Comparison of ENCODE assay signal across 16 mouse cellular contexts in the genomic region with DNA sequence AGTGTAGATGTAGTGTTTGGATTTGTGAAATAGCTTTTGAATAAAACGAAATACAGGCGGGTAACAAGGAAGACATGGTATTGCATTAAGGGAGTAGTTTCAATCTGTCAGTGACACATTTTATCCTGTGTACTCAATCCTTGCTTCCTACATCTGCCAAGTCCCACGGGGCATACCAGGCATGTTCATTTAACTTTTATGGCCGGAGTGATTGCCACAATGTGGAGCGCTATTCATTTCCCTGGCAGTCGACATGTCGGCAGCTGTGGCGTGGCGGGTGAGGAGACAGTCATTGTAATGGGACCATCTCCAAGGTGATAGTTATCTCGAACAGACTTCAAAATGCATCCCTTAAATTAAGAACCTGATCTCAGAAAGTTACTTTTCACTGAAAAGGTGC.
DNase-seq lines count a peak whose midpoint lies in the region; ATAC-seq and TF ChIP-seq lines count a peak whose summit lies in the region.
"Had no signal": no experiment of that assay in that cellular context is flagged by ENCODE, and none has a peak within 500 bp of the region (broad histone marks: within the 10 kb centered on the region; RNA-seq: fewer than 3 reads in every experiment).

No protein-coding gene starts in this region.

- no peak for TF ChIP-seq POLR2A in brain, embryonic 14.5 days (IDR thresholded peaks at IDR 0.05; ENCODE audit: borderline replicate concordance, extremely low read depth, insufficient read depth, insufficient read length, poor library complexity, severe bottlenecking)

- H3K27me3 ChIP-seq in hindbrain, embryonic 15.5 days, result no peaks in the 10 kb centered on the region
- H3K27me3 ChIP-seq in forebrain, embryonic 15.5 days, result no peaks in the 10 kb centered on the region
- H3K27me3 ChIP-seq in kidney, embryonic 14.5 days (ENCODE audit: control insufficient read depth, insufficient read depth, low read length), result no peaks in the 10 kb centered on the region
- H3K27me3 ChIP-seq: kidney, embryonic 15.5 days; midbrain, embryonic 12.5 days had no signal

- 0 out of 2 replicates have a peak, but pooled peaks have one; percentile 35 for ATAC-seq in hindbrain, embryonic 15.5 days (ENCODE audit: low FRiP score, low read depth)
- no peak for ATAC-seq in forebrain, embryonic 15.5 days (replicated peaks)
- no peak for ATAC-seq in kidney, embryonic 14.5 days (ENCODE audit: low FRiP score, low TSS enrichment)
- no peak for ATAC-seq in megakaryocyte-erythroid progenitor cell, adult 5-6 weeks (replicated peaks; ENCODE audit: low FRiP score, low TSS enrichment, poor library complexity, severe bottlenecking)

- peak; percentile 60 for DNase-seq in left cerebral cortex, postnatal 4 days
- no peak for DNase-seq in left cerebral cortex, adult 8-10 months (ENCODE audit: low spot score in 2 of 2)
- peak; percentile 37 for DNase-seq in brain, embryonic 14.5 days (ENCODE audit: low read depth)
- DNase-seq in cerebellum, postnatal 25 days, result peak; percentile 28 to 43
- DNase-seq: forebrain, postnatal 0 days; gastrocnemius, postnatal 25 days; layer of hippocampus, postnatal 36 days; lung, adult 18-20 months; thymus, adult 2 months had no signal

- intact Hi-C loops in left cerebral cortex, postnatal 4 days (cut with DNase I), result no loop called here

- H3K36me3 ChIP-seq in hindbrain, embryonic 15.5 days, result no peaks in the 10 kb centered on the region
- no peaks in the 10 kb centered on the region for H3K36me3 ChIP-seq in forebrain, embryonic 15.5 days
- H3K36me3 ChIP-seq in kidney, embryonic 14.5 days (ENCODE audit: control insufficient read depth, insufficient read depth, low read length), result no peaks in the 10 kb centered on the region
- H3K36me3 ChIP-seq: embryonic facial prominence, embryonic 10.5 days; kidney, embryonic 15.5 days; midbrain, embryonic 12.5 days had no signal

- H3K9me3 ChIP-seq in hindbrain, embryonic 15.5 days, result no peaks in the 10 kb centered on the region
- no peaks in the 10 kb centered on the region for H3K9me3 ChIP-seq in forebrain, embryonic 15.5 days
- H3K9me3 ChIP-seq in kidney, embryonic 14.5 days (ENCODE audit: control insufficient read depth, low read length), result no peaks in the 10 kb centered on the region
- H3K9me3 ChIP-seq: embryonic facial prominence, embryonic 10.5 days; kidney, embryonic 15.5 days; midbrain, embryonic 12.5 days had no signal

- H3K9ac ChIP-seq in hindbrain, embryonic 15.5 days, result no peak overlapping the region
- H3K9ac ChIP-seq in forebrain, embryonic 15.5 days (replicated peaks), result no peak overlapping the region
- no peak overlapping the region for H3K9ac ChIP-seq in kidney, embryonic 14.5 days (ENCODE audit: low read depth, low read length)
- H3K9ac ChIP-seq: forebrain, postnatal 0 days; kidney, embryonic 15.5 days; midbrain, embryonic 12.5 days had no signal

- no peak overlapping the region for H3K27ac ChIP-seq in hindbrain, embryonic 15.5 days (replicated peaks)
- H3K27ac ChIP-seq in forebrain, embryonic 15.5 days (replicated peaks), result no peak overlapping the region
- no peak overlapping the region for H3K27ac ChIP-seq in kidney, embryonic 14.5 days (ENCODE audit: low read depth, low read length)
- H3K27ac ChIP-seq: embryonic facial prominence, embryonic 10.5 days; kidney, embryonic 15.5 days; midbrain, embryonic 12.5 days had no signal

- no peak for TF ChIP-seq CTCF in brain, embryonic 14.5 days (IDR thresholded peaks at IDR 0.05; ENCODE audit: borderline replicate concordance, extremely low read depth, insufficient read depth, insufficient read length)

- H3K4me1 ChIP-seq in hindbrain, embryonic 15.5 days (replicated peaks), result peaks cover 9% of the 10 kb centered on the region
- peaks cover 9% of the 10 kb centered on the region for H3K4me1 ChIP-seq in forebrain, embryonic 15.5 days
- no peaks in the 10 kb centered on the region for H3K4me1 ChIP-seq in kidney, embryonic 14.5 days (ENCODE audit: control insufficient read depth, insufficient read depth, low read length)
- H3K4me1 ChIP-seq: embryonic facial prominence, embryonic 10.5 days; kidney, embryonic 15.5 days had no signal

- peak overlapping the region; percentile 9; the same call in 1 of the 2 replicates for H3K4me2 ChIP-seq in hindbrain, embryonic 15.5 days
- H3K4me2 ChIP-seq in forebrain, embryonic 15.5 days (replicated peaks), result no peak overlapping the region
- H3K4me2 ChIP-seq in kidney, embryonic 14.5 days (replicated peaks; ENCODE audit: low read depth, low read length), result no peak overlapping the region
- H3K4me2 ChIP-seq: kidney, embryonic 15.5 days; midbrain, embryonic 12.5 days had no signal

- H3K4me3 ChIP-seq in hindbrain, embryonic 15.5 days, result no peak overlapping the region
- no peak overlapping the region for H3K4me3 ChIP-seq in forebrain, embryonic 15.5 days
- no peak overlapping the region for H3K4me3 ChIP-seq in kidney, embryonic 14.5 days (ENCODE audit: low read length)
- H3K4me3 ChIP-seq: embryonic facial prominence, embryonic 10.5 days; kidney, embryonic 15.5 days; midbrain, embryonic 12.5 days had no signal

- WGBS in hindbrain, embryonic 15.5 days, result 39% methylated on average over 10 of the region's 10 CpGs
- WGBS in forebrain, embryonic 15.5 days, result 84% methylated on average over 10 of the region's 10 CpGs
- 87% methylated on average over 10 of the region's 10 CpGs for WGBS in kidney, embryonic 14.5 days

Comparison
In these comparisons a context has a peak if more than half of its experiments do, and no peak if none do; other contexts are left out.
1. DNase-seq: peak in left cerebral cortex, postnatal 4 days (single experiment), brain, embryonic 14.5 days (single experiment) and cerebellum, postnatal 25 days (2 of 2); none in left cerebral cortex, adult 8-10 months (0 of 2).